Mouse (Mus musculus): Measurements from ENCODE around the gene Vmn1r189. TPM values are rescaled to one million over a fixed set of nuclear protein-coding genes. Genes with fewer than 3 reads are reported as not detected.

The Vmn1r189 gene
- not detected for polyA plus RNA-seq (2014; fragmentation: Illumina TruSeq; extraction: RNeasy Lipid Tissue Mini Kit (QIAGEN cat#74804); ENCODE audit: low read depth, low replicate concordance)

GRCm38 (mm10) chr13:22105724-22106123, at the start of gene Vmn1r189:
Gene Vmn1r189 (minus strand): TSS chr13:22105824.

GRCm38 (mm10) chr13:22084140-22084539, 21.5 kb downstream of the Vmn1r189 start, which contains the start of gene Vmn1r188:
Gene Vmn1r188 (plus strand): TSS chr13:22084440.

Other genes with a start within 250 kb of the Vmn1r189 start
- 2.7 TPM for gene Zfp184, start 160.7 kb downstream of the Vmn1r189 start, polyA plus RNA-seq (2014; fragmentation: Illumina TruSeq; extraction: RNeasy Lipid Tissue Mini Kit (QIAGEN cat#74804); ENCODE audit: low read depth, low replicate concordance)
- not detected for gene Pom121l2, start 124.6 kb downstream of the Vmn1r189 start, polyA plus RNA-seq (2014; fragmentation: Illumina TruSeq; extraction: RNeasy Lipid Tissue Mini Kit (QIAGEN cat#74804); ENCODE audit: low read depth, low replicate concordance)
- not detected for gene Prss16, start 96.1 kb downstream of the Vmn1r189 start, polyA plus RNA-seq (2014; fragmentation: Illumina TruSeq; extraction: RNeasy Lipid Tissue Mini Kit (QIAGEN cat#74804); ENCODE audit: low read depth, low replicate concordance)
- gene Hist1h2ah, start 70.3 kb downstream of the Vmn1r189 start, polyA plus RNA-seq (2014; fragmentation: Illumina TruSeq; extraction: RNeasy Lipid Tissue Mini Kit (QIAGEN cat#74804); ENCODE audit: low read depth, low replicate concordance), result not detected
- not detected for gene Hist1h2bk, start 70.0 kb downstream of the Vmn1r189 start, polyA plus RNA-seq (2014; fragmentation: Illumina TruSeq; extraction: RNeasy Lipid Tissue Mini Kit (QIAGEN cat#74804); ENCODE audit: low read depth, low replicate concordance)
- gene Hist1h4i, start 64.5 kb downstream of the Vmn1r189 start, polyA plus RNA-seq (2014; fragmentation: Illumina TruSeq; extraction: RNeasy Lipid Tissue Mini Kit (QIAGEN cat#74804); ENCODE audit: low read depth, low replicate concordance), result 3.4 TPM
- gene Hist1h2ag, start 62.9 kb downstream of the Vmn1r189 start, polyA plus RNA-seq (2014; fragmentation: Illumina TruSeq; extraction: RNeasy Lipid Tissue Mini Kit (QIAGEN cat#74804); ENCODE audit: low read depth, low replicate concordance), result not detected
- not detected for gene Hist1h2bj, start 62.6 kb downstream of the Vmn1r189 start, polyA plus RNA-seq (2014; fragmentation: Illumina TruSeq; extraction: RNeasy Lipid Tissue Mini Kit (QIAGEN cat#74804); ENCODE audit: low read depth, low replicate concordance)
- gene Vmn1r188, start 21.4 kb downstream of the Vmn1r189 start, polyA plus RNA-seq (2014; fragmentation: Illumina TruSeq; extraction: RNeasy Lipid Tissue Mini Kit (QIAGEN cat#74804); ENCODE audit: low read depth, low replicate concordance), result not detected
- gene Vmn1r191, start 78.1 kb upstream of the Vmn1r189 start, polyA plus RNA-seq (2014; fragmentation: Illumina TruSeq; extraction: RNeasy Lipid Tissue Mini Kit (QIAGEN cat#74804); ENCODE audit: low read depth, low replicate concordance), result not detected
- gene Vmn1r192, start 85.3 kb upstream of the Vmn1r189 start, polyA plus RNA-seq (2014; fragmentation: Illumina TruSeq; extraction: RNeasy Lipid Tissue Mini Kit (QIAGEN cat#74804); ENCODE audit: low read depth, low replicate concordance), result not detected
- gene Vmn1r193, start 117.3 kb upstream of the Vmn1r189 start, polyA plus RNA-seq (2014; fragmentation: Illumina TruSeq; extraction: RNeasy Lipid Tissue Mini Kit (QIAGEN cat#74804); ENCODE audit: low read depth, low replicate concordance), result not detected
- gene Vmn1r194, start 138.4 kb upstream of the Vmn1r189 start, polyA plus RNA-seq (2014; fragmentation: Illumina TruSeq; extraction: RNeasy Lipid Tissue Mini Kit (QIAGEN cat#74804); ENCODE audit: low read depth, low replicate concordance), result not detected
- not detected for gene Vmn1r195, start 164.7 kb upstream of the Vmn1r189 start, polyA plus RNA-seq (2014; fragmentation: Illumina TruSeq; extraction: RNeasy Lipid Tissue Mini Kit (QIAGEN cat#74804); ENCODE audit: low read depth, low replicate concordance)
- not detected for gene Vmn1r196, start 184.1 kb upstream of the Vmn1r189 start, polyA plus RNA-seq (2014; fragmentation: Illumina TruSeq; extraction: RNeasy Lipid Tissue Mini Kit (QIAGEN cat#74804); ENCODE audit: low read depth, low replicate concordance)
- gene Vmn1r197, start 218.8 kb upstream of the Vmn1r189 start, polyA plus RNA-seq (2014; fragmentation: Illumina TruSeq; extraction: RNeasy Lipid Tissue Mini Kit (QIAGEN cat#74804); ENCODE audit: low read depth, low replicate concordance), result not detected
- not detected for gene Vmn1r198, start 244.5 kb upstream of the Vmn1r189 start, polyA plus RNA-seq (2014; fragmentation: Illumina TruSeq; extraction: RNeasy Lipid Tissue Mini Kit (QIAGEN cat#74804); ENCODE audit: low read depth, low replicate concordance)

All from kidney, adult 10 weeks (tissue).